Mouse (Mus musculus) megakaryocyte-erythroid progenitor cell, adult 5-6 weeks (primary cell): ENCODE measurements around the gene Thegl. TPM values are rescaled to one million over a fixed set of nuclear protein-coding genes. Genes with fewer than 3 reads are reported as not detected.
"Not testable (repeated sequence)": the region's sequence is repeated elsewhere in the genome, so short reads cannot be mapped to it uniquely, and the experiment has no call there.

Experiments
- ATAC-seq: replicated peaks from 2 replicates; pipeline ENCODE4 v1.8.0; 2016; ENCODE audit warnings: mild to moderate bottlenecking, inconsistent platforms; ENCODE audit not compliant: severe bottlenecking, poor library complexity, low FRiP score, low TSS enrichment
- total RNA-seq, 2 experiments: library from RNA; stranded (forward) in 1 of 2; stranded (reverse) in 1 of 2; fragments of 200-1000, 215-1000 nt in 1 of 2; fragments of >200 nt in 1 of 2; fragmentation: Nextera tagmentation in 1 of 2; gene quantifications; 2 replicates each; pipeline ENCODE4 v1.2.3; 2014 to 2017

The Thegl gene
- total RNA-seq, 2 experiments from 2014 or later = 1.0 to 1.6 TPM

- ATAC-seq = no peak
These were observed 74.8 kb downstream of the Thegl start for GRCm38 (mm10) chr5:77090521-77091096.

- ATAC-seq = peak; percentile 77
These were observed 76.1 kb downstream of the Thegl start for GRCm38 (mm10) chr5:77091923-77092322.

- no peak for ATAC-seq
These were observed 76.7 kb downstream of the Thegl start for GRCm38 (mm10) chr5:77092531-77092930.

GRCm38 (mm10) chr5:77093961-77094360 lies 78.1 kb downstream of the Thegl start:
- ATAC-seq = no peak

- ATAC-seq = peak; percentile 72
These were observed 79.0 kb downstream of the Thegl start for GRCm38 (mm10) chr5:77094510-77095491.

- ATAC-seq = not testable (repeated sequence)
These were observed 80.4 kb downstream of the Thegl start for GRCm38 (mm10) chr5:77096194-77096593.

- no peak for ATAC-seq
These were observed 81.9 kb downstream of the Thegl start for GRCm38 (mm10) chr5:77097686-77098085.

GRCm38 (mm10) chr5:77098874-77099273 lies 83.1 kb downstream of the Thegl start:
- no peak for ATAC-seq

- ATAC-seq = no peak
These were observed 83.6 kb downstream of the Thegl start for GRCm38 (mm10) chr5:77099317-77099996.

GRCm38 (mm10) chr5:77099997-77100380 lies 84.2 kb downstream of the Thegl start:
- no peak for ATAC-seq

- ATAC-seq = no peak
These were observed 84.9 kb downstream of the Thegl start for GRCm38 (mm10) chr5:77100691-77101090.

- ATAC-seq = no peak
These were observed 86.9 kb downstream of the Thegl start for GRCm38 (mm10) chr5:77102522-77103365.

GRCm38 (mm10) chr5:77107146-77107822 lies 91.5 kb downstream of the Thegl start:
- ATAC-seq = no peak

GRCm38 (mm10) chr5:77108806-77109205 lies 93.0 kb downstream of the Thegl start:
- ATAC-seq = no peak

GRCm38 (mm10) chr5:77109814-77110213 lies 94.0 kb downstream of the Thegl start:
- ATAC-seq = no peak
